Mouse (Mus musculus) cerebellum, adult 2 months (tissue): Measurements from ENCODE around the gene P3h1.

Source experiments
- CTCF ChIP-seq: fragments of 200-500 bp; IDR thresholded peaks from 2 replicates; pipeline ENCODE4 v1.5.1; 2011; ENCODE audit warnings: low read depth, mild to moderate bottlenecking, control low read depth, low read length, moderate library complexity, borderline replicate concordance; ENCODE audit not compliant: insufficient read depth
- POLR2A ChIP-seq: fragments of 200-500 bp; IDR thresholded peaks from 2 replicates; pipeline ENCODE4 v1.6.1; 2011; ENCODE audit warnings: low read length, control low read depth, borderline replicate concordance; ENCODE audit not compliant: insufficient read depth

GRCm38 (mm10) chr4:119291921-119292320 lies 59.2 kb downstream of the P3h1 start:
- TF ChIP-seq CTCF (no peak), POLR2A (no peak)
